Mouse (Mus musculus) MN1 (cell line): Measurements from ENCODE around the gene Wfdc21.

Experiments
- DNase-seq: peaks from one replicate; pipeline ENCODE4 v3.0.0-alpha.2; 2016; ENCODE audit warnings: low spot score

The Wfdc21 gene

DNA sequence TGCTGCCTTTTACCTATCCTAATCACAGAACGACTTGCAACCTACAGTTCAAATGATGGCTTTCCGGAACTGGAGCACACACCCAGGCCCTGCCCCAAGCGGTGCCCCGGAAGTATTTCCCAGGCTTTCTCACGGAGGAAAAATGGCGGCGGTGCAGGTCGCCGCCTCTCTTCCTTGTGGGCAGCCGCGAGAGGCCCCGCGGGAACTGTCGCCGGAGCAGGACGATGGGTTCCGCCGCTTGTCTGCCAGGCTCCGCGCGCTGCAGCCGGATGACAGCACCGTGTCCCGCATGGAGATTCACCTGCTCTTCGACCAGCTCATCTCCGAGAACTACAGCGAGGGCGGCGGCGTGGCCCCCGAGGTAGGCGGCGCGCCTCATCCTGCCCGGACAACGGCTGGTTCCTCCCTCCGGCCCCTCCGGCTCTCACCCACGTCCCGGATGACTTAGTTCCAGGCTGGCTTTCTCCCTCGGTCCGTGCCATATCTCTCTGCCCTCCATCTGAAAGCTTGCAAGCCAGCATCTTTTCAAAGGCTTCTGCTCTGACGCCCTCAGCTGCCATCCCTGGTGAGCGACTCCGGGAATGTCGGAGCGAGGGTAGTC is 6.9 kb downstream of the Wfdc21 start, which contains the start of gene Heatr6:
Gene Heatr6 (plus strand): TSS at position 116 of the 601 bp plus-strand sequence.
- DNase-seq: peak; percentile 93

- no peak for DNase-seq
Measured at GRCm38 (mm10) chr11:83754227-83754626, 7.5 kb downstream of the Wfdc21 start.

DNA sequence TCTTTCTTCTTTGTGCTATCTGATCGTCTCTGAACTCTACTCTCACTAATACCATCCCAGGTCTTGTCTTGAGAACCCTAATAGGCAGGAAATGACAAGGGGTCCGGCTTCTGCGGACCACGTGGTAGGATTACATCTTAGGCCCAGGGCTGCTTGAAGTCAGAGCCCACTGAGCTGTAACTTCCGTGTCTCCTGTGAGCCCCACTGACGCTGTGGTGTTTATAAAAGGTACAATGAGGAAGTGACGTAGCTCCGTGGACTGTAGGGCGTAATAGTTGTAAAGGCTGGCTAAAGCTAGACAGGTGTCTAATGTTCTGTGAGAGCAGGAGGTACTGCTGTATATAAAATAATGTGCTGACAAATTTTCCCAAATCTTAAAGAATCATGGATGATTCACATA is 20.6 kb downstream of the Wfdc21 start:
- DNase-seq: no peak

DNA sequence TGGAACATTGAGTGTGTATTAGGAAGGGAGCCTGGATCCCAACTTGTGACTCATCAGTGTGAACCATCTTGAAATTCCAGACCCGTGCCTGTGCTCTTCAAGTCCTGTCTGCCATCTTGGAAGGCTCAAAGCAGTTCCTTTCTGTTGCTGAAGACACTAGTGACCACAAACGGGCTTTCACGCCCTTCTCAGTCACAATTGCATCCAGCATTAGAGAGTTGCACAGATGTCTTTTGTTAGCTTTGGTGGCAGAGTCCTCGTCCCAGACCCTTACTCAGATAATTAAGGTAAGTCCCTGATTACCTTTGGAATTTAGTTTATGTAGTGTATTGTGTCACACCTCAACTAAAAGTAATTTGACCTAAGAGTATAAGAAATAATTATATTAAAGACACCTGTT is 22.2 kb downstream of the Wfdc21 start:
- no peak for DNase-seq

DNA sequence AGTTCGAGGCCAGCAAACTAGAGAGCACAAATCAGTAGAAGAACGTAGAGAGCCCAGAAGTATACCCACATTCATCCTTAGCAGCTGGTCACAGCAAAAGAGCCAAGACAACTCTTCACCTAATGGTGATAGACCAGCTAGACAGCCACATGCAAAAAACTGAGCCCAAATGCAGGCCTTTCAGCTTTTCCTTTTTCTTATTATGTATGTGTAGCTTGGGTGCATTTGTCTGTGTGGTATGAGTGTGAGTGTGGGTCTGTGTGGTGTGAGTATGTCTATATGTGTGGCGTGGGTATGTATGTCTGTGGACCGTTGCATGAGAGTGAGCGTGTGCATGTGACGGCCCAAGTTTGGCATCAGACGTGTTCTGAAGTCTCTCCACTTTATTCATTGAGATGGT is 24.3 kb downstream of the Wfdc21 start:
- no peak for DNase-seq

- DNase-seq: no peak
Measured at GRCm38 (mm10) chr11:83772341-83772740, 25.6 kb downstream of the Wfdc21 start.

GRCm38 (mm10) chr11:83773691-83774090 is 27.0 kb downstream of the Wfdc21 start:
- no peak for DNase-seq

DNA sequence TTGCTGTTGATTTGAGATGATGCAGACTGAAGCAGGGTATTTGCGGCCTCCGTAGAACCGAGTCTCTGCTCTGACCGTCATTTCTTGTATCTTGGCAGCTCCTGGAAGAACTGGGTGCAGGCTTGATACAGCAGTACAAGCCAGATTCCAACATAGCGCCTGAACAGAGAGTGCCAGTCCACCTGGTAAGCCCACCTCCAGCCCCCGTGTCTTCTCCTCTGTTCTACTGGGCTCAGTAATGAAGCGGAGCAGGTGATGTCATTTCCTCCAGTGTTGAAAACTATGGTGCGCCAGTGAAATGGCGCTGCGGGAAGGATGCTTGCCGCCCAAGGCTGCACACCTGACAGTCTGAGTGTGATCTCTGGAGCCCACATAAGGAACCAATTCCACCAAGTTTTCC is 27.6 kb downstream of the Wfdc21 start:
- DNase-seq: no peak

DNA sequence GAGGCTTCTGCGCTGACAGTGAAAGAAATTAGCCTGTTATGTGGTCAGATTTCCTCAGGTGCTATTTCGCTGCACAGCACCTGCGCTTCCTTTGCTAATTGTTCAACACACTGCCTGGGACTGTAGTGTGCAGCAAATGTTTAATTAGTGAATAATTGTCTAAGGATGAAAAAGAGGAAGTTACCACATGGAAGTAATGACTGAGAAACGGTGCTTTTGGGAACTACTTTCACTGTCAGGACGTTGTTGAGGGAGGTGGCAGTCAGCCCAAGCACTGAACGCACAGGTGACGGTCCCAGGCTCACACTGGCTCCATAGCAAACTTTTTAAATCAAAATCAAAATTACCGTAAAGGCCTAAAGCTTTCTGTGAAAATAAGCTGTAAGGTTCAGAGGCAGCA is 30.1 kb downstream of the Wfdc21 start:
- no peak for DNase-seq

DNA sequence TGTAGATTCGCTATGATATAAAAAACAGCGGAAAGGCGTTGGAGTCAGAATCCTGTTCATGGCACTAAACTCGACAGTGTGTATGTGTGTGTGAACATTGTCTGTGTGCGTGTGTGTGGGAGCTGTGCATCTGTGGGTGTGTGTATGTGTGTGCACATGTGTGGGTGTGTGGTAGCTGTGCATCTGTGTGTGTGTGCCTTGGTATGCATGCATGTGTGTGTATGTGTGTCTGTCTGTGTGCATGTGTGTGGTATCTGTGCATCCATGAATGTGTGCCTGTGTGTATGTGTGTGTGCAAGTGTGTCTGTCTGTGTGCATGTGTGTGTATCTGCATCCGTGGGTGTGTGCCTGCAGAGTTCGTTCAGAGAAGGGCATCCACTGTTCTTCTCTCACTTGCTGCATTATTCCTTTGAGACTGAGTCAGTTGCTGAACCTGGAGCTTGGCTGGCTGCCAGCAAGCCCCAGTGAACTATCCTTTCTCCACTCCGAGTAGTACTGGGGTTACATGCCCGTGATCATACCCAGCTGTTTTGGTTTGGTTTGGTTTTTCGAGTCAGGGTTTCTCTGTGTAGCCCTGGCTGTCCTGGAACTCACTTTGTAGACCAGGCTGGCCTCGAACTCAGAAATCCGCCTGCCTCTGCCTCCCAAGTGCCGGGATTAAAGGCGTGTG is 37.3 kb downstream of the Wfdc21 start:
- DNase-seq: peak; percentile 26

- DNase-seq: no peak
Measured at GRCm38 (mm10) chr11:83784661-83785060, 37.9 kb downstream of the Wfdc21 start.

- DNase-seq: peak; percentile 74
Measured at GRCm38 (mm10) chr11:83785366-83785765, 38.6 kb downstream of the Wfdc21 start.

DNA sequence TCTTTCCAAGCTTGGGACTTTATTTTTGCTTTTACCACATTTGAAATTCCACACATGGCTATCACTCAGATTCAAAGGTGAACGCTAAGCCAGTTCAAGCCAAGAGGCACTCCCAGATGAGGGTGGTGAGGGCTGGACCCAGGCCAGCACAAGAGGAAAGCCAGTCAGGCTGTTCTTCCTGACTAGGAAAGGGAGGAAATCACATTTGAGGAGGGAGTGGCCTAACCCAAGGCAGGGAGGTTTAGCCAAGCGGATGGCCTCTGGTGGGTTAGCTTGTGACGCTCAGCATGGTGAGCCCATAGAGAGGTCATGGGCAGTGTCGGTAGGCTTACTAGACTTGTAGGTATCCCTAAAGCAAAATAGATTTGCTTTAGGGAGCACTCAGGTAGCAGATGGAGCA is 40.1 kb downstream of the Wfdc21 start:
- DNase-seq: peak; percentile 16

DNA sequence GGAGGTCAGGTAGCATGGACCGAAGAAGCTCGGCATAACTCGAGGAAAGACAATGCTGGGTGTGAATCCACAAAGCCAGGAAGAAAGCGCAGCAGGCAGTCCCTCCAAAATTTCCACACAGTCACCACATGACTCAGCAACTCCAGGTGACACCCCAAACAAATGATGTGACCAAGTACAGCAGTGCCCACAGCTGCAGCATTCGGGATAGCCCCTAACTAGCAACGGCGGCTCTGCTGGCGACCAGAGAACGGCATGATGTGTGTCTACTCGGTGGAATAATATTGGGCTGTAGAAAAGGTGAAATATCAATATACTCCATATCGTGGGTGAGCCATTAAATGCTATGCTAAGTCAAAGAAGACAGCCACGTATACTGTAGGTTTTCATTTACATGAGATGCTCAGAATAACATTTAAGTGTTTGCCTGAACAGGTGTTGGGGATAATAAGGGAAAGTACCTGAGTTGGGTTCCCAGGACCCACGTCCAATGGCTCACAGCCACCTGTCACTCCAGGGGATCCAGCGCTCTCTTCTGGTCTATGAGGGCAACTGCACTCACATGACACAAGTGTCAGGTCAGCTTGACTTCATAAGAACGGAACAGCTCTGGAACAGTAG is 40.8 kb downstream of the Wfdc21 start:
- no peak for DNase-seq

DNA sequence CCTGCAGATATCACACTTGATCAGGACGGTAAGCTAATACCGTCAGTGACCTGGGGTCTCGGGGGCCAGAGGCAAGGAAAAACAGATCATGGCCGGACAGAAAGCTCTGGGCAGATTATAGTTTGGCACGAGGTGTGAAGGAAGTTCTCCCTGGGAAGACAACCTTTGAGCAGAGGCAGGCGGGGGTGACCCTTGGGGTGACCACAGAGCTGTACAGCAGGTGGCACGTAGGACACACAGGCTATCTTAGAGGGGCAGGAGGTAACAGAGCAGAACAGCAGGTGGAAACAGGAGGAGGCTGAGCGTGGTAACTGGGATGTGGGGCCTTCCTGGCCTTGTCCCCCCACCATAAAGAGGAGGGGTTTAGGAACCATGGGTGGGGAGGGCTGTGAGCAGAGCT is 41.6 kb downstream of the Wfdc21 start:
- no peak for DNase-seq

DNA sequence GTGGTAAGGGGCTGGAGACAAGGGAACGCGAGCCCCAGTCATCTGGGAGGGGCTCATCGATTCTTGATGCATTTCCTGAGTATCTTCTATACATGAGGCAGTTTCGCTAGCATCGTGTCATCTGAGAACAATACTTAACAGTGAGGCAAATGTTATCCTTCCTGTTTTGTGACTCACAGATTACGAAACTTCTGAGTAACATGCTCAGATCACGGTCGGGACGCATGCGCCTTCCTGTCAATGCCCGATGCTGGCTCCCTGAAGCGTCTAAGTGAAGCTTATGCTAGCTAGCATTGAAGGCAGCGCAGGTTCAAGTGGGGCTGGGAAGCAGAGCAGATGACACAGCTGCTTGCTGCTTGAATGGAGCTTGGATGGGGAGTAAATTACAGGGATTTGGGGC is 42.5 kb downstream of the Wfdc21 start:
- peak; percentile 86 for DNase-seq

- DNase-seq: no peak
Measured at GRCm38 (mm10) chr11:83791133-83791532, 44.4 kb downstream of the Wfdc21 start.

DNA sequence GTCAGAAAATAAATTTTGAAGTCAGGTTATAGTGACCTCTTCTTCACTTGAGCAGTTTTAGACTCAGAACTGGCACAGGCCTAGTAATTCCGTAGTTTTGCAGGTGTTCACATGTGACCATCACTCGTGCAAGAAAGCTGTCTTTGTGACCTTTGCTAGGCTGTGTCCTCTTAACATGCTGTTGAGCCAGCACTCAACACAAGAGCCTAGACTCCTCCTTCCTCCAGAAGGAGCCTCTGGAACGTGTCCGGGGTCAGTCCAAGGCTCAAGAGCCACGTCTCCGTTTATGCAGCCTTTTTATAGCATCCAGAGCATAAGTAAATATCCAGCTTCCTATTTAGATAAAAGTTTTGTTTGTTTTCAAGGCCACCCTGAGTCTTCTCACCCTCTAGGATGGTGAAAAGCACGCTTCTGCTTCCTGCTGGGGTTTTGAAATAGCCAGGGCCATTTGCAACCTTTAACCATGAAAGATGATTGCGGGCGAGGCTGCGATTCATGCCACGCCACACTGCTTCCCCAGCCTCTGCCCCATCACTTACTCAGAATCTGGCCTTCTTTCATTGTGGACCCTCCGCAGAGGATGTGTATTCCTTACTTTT is 45.7 kb downstream of the Wfdc21 start:
- DNase-seq: no peak

GRCm38 (mm10) chr11:83793264-83793663 is 46.5 kb downstream of the Wfdc21 start:
- no peak for DNase-seq

DNA sequence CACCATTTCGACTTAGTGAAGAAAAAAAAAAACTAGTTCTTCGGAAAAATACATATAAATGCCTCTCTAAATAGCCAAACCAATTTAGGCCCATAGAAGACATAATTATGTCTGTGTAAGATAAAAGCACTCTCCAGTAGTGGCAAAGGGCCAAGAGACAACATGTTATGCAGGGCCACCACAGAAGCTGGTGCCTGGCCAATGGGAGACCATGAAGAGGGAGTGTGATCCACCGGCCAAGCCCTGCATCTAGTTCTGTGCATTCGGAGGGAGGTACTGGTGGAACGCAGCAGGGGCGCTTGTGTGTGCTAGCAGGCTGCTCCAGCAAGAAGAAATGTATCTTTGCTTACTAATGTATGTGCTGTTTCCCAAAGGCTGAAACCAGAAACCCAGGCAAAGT is 49.4 kb downstream of the Wfdc21 start:
- DNase-seq: peak; percentile 61

DNA sequence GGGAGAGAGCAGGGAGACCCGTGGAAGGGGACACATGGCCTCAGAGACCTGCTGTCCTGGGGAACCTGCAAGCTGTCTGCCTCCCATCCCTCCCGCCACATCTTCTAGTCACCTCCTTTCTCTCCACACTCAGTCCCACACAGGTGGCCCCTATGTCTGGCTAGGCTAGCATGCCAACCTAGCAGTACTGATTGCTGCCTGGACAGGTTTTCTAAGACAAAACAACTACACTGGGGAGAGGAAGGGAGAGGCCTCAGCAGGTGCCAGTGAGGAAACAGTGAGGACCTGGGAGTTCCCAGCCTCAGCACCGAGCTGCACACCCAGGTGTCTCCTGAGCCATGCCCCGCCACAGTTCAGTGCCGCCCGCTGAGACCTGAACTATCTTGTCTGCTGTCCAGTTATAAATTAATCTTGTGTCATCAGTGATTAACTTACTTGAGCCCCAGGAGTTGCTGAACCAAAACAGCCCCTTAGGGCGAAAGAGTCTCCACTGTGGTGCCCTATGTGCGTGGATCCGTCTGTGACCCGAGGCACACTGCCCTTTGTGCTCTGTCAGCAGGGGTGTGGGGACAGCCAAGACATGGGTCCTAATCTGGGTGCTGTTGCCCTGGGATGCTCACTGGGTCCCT is 50.4 kb downstream of the Wfdc21 start:
- no peak for DNase-seq

- DNase-seq: no peak
Measured at GRCm38 (mm10) chr11:83799871-83800430, 53.2 kb downstream of the Wfdc21 start.
